Mouse (Mus musculus) spleen, adult 18-20 months (tissue): ENCODE data around the gene Slc2a5.

Experiments
- DNase-seq, 2 experiments: peaks; one replicate each; pipeline ENCODE4 v3.0.0; 2022; ENCODE audit warnings: mixed read lengths in 2 of 2

Slc2a5 gene

DNA sequence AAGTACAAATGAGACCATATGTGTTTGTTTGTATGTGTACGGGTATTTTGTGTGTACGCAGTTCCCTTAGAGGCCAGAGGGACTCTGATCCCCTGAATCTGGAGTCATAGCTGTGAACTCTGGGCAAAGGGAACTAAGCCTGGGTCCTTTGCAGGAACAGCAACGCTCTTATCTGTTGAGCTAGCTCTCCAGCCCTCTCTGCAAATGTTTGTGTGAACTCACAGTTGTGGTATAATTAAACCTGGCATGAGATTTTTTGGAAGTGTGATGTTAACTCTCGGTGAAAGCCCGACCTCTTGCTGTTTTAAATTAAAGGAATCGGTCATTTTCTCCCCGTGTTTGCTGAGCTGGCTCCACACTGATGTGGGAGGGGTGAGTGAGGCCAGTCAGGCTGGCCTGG, 13.4 kb upstream of the Slc2a5 start:
- DNase-seq: no peak

DNA sequence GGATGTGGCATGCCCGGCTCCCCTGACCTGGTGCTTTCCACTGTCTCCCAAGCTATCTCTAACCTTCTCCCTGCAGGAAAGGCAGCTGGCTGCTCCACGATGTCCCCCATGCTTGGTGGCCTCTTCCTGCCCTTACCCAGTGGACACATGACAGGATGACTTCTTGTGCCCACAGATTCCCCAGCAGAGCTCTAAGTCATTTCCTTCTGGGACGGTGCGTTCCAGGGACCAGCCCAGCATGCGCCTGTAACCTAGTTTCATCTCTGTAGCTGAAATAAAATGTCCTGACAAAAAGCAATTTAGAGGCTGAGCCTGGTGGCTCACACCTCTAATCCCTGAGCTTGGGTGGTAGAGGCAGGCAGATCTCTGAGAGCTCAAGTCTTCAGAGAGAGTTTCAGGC, 12.4 kb upstream of the Slc2a5 start:
- no peak for DNase-seq

DNA sequence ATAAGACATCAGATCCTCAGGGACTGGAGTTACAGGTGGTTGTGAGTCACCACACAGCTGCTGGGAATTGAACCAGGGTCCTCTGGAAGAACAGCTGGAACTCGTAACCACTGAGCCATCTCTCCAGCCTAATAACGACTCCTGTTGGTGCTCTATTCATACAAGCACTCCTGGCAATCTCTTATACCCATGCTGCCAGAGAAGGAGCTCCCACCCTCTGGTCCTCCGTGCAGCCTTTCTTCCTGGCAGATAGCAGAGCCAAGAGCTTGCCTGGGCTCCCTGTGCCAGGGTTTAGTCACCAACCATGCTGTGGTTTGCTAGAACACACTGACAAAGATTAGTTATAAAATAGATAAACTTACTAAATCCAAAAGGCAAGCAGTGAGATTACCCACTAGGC, 9.4 kb upstream of the Slc2a5 start:
- no peak for DNase-seq

DNA sequence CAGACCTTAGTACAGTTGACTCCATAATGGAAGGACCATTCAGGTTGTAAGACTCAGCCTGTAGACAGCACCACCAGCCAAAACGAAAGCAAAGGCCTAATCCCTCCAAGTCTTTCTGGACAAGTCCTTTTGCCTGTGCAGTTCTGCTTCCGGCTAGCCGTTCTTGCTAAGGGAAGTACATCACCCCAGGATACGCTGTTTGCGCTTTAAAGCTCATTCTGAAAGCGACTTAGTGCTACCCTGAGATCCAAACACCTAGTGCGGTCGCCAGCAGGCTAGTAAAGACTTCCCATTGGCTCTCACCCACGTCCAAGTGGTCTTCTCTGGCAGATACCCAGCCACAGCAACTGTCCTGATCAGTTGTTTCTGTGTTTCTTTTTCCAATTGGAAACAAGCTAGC, 8.7 kb upstream of the Slc2a5 start:
- no peak for DNase-seq

DNA sequence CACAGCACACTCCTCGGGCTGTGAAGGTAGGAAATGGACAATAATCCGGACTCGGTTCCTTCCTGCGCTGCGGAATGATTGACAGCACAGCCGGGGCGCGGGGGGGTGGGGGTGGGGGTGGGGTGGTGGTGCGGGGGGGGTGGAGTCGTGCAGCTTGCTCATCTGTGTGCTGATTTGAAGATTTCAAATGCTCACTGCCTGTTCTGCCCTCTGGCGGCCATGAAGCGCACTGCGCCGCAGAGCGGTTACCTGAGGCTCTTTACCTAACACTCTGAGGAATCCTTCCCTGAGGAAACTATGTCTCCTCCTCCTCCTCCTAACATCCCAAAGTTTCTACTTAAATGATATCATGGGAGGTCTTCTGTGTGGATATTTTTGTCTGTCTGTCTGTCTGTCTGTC, 6.2 kb upstream of the Slc2a5 start:
- DNase-seq: peak; percentile 45 to 75

DNA sequence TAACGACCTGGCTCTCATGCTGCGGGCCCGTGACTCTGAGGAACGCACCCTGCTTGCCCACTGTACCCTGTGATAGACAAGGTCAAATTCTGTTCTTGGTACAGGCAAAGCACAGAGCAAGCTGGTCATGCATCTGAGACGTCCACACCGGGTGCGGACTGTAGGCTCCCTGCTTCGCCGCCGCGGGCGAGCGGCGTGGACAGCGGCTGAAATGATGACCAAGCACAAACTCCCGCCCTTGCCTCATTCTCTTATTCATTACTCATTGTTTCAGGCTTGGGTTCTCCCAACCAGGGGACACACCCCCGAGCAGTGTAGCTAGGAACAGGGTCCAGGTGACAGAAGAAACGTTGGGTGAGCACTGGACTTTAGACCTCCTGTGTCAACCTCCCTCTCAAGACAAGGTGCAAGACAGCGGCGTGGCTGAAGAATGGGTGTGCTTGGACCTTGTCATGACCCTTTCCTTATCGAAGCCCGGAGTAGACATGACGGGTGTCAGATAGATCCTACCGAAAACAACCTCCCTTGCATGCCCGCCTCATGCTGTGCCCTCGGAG, 4.5 kb upstream of the Slc2a5 start:
- no peak for DNase-seq

DNA sequence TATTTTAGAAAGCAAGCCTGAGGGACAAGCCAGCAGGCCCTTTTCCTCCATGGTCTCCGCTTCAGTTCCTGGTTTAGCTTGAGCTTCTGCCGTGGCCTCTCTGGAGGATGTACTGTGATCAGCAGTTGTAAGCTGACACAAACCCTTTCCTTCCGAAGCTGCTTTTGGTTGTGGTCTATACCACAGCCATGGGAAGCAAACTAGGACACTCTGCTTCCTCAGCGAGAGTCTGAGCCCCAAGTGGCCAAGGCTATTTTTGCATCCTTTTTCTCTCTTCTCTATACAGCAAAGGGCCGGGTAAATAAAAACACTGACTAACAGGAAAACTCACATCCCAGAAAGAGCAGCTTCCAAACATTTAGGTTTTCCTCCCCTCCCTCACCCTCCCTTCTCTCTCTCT, 1.8 kb upstream of the Slc2a5 start:
- DNase-seq: no peak

DNA sequence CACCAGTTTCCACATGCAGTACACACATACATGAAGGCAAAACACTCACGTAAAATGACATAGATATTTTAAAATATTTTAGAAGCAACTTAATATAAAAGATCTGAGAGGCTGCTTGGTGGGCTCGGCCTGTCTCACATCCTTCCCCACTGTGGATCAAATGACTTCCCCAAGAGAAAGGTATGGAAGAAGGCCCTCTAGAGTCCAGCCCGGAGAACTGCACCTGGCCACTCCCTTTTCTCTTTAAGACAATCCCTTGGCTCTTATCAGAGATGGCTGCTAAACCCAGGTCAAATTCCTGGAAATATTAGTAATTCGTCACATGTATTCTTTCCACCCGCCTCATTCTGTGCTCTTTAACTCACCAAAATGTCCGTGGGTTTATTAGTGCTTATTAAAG, 920 bp upstream of the Slc2a5 start:
- no peak for DNase-seq

DNA sequence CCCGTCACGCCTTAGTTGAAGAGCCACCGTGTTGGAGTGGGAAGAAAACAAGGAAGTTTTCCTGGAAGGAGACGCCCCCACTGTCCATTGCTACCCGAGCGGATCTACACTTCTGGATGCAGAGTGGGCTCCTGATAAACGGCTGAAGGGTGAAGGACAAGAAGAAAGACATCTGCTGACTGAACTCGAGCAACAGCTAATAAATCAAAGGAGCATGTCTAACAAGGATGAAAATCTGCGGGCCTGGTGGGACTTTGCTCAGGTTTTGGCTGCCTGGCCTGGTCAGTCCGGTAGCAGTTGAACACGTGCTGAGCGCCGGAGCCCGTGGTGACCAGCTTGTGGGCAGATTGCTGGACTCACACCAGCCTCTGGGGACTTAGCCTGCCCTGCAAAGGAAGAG, 557 bp downstream of the Slc2a5 start:
- DNase-seq: no peak

DNA sequence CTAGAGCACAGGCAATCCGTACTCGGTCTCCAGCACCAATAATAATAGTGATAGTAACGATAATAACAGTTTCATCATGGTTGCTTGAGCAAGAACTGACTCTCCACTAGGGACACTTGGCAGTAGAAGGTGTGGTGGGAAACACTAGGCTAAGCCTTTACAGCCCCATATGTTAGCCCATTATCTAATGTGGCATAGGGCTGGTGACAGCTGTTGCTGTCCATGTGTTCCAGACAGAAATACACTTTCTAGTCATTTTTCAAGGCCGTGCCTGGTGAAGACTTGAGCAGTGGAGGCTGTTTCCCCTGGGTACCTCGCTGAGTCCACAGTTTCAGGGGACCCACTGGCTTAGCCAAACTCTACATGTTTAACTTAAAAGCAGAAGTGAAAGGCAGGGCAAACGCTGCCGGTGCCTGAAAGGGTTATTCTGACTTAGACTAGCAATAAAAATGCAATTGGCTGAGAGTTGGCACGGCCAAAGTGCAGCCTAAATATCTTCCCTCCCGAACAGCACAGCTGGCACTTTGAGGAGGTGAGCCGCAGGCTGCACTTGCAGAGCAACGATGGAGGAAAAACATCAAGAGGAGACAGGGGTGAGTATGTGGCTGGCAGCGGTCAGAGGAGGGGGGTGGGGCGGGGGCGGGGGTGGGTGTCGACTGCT, 1.2 kb downstream of the Slc2a5 start:
- DNase-seq: peak in 1 of 2 experiments; percentile 27

DNA sequence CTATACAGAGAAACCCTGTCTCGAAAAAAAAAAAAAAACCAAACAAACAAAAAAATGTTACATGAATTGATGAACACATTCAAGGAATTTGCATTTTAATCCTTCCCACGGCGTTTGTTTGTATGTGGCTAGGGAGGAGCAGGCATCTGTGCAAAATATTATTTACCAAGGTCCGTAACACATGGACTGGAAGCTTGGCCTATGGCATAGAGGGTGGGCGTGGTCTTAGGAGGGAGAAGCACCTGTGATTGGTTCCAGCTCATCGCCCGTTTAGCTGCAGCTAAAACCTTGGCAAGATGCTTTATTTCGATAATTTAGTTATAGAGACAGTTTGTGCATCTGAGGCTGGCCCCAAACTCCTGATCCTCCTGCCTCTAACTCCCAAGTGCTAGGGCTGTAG, 2.3 kb downstream of the Slc2a5 start:
- no peak for DNase-seq

DNA sequence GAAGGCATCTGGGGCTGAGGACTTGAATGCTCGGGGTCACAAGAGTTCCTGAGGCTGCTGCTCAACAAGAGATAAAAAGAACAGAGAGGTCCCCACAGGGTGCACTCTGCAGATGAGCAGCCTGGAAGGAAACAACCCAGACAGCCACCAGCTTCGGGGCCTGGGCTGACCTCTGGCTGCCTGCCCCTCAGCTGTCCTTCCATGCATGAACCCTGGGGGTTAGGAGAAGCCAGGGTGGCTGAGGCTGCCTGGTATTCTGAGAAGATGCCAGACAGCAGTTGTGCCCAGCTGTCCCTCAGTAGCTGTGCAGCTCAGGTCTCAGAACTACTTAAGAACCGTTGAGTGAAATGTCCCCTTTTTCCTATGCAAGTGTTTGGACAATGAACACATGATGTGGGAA, 3.4 kb downstream of the Slc2a5 start:
- no peak for DNase-seq

DNA sequence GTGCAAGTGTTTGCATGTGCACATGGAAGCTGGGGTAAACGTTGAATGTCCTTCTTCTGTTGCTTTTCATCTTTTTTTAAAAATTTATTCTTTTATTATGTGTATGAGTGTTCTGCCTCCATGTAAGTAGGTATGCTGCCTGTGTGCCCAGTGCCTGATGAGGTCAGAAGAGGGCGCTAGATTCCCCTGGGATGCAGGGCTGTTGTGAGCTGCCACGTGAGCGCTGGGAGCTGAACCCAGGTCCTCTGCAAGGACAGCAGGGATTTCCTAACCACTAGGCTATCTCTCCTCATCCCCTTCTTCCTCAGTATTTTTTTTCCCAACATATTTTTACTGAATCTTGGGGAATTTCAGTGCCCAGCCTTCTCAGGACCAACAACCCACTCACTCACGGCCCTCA, 7.3 kb downstream of the Slc2a5 start:
- no peak for DNase-seq

DNA sequence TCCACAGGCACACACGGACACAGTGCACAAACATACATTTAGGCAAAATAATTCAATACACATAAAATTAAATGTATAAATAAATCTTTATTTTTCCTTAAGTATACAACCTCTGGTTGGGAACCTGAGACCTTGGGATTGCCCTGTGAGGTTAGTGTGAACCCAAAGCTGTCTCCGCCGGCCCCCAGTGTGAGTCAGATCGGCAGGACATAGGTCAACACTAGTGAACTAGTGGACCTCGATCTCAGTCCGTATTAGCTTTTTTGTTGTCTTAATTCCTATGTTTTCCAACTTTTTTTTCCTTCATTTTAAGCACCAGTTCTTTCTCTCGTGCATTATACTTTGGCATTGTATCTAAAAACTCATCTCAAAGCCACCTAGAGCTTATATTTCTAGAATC, 8.8 kb downstream of the Slc2a5 start:
- no peak for DNase-seq

DNA sequence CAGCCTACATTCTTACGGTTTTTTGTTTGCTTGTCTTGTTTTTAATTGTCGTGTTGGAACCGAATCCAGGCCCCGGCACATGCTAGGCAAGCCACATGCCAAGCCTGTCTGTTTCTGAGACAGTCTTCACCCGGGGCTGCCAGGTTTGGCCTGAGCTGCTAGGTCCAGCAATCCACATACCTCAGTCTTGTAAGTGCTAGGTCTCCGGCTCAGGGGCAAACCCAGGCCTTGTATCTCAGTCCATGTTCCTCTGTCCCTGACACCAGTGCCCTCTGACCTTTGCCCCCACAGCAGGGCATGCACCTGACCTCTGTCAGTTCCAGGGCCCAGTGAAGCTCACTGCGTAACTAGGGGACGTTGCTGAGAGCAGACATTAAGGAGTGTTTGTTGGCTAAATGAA, 9.5 kb downstream of the Slc2a5 start:
- DNase-seq: no peak

DNA sequence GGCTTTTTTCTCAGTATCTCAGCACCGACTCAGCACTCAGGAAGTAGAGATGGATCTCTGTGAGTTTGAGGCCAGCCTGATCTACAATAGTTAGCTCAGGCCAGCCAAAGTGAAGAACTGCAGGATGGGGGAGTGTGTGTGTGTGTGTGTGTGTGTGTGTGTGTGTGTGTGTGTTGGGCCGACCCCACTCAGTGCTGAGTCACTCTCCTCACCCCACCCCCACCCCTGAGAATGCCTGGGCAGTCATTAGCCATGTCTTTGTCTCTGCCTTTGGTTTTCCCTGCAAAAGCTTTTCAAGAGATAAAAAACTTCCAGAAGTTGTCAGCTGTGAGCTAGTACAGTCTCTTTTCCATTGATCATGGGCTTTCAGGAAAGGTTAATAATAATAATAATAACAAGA, 11.6 kb downstream of the Slc2a5 start:
- DNase-seq: no peak

DNA sequence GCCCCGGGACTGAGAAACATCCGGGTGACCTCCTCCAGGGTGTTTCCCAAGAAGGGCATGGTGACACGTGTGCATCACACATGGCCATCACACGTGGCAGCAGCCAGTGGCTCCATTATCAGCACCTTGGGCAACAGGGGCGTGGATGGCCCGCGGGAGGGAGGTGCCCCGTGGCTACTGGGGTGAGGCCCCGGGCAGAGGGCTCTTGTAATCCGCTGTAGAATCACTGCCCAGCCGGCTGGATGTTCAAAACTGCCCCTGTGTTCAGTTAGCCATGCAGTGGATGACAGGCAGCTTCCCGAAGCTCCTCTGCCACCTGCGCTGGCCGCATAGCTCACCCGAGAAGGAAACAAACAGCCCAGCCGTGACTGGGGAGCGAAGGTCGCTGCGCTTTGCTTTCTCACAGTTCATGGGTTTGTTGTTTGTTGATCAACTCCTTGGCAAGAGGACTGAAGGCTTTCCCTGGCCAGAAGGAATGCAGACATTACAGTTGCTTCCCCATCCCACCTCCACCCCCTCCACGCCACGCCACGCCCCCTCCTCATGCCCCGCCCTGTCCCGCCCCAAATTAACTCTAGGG, 13.7 kb downstream of the Slc2a5 start:
- DNase-seq: no peak

DNA sequence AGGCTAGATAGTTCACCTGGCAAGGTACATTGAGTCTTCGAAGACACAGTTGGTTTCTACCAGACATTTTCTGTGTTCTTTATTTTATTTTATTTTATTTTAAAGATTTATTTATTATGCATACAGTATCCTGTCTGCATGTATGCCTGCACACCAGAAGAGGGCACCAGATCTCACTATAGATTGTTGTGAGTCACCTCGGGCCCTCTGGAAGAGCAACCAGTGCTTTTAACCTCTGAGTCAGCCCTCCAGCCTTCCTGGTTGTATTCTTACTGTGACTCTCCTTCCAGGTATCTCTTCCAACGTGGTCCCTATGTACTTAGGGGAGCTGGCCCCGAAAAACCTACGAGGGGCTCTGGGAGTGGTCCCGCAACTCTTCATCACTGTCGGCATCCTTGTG, 16.2 kb downstream of the Slc2a5 start:
- no peak for DNase-seq

DNA sequence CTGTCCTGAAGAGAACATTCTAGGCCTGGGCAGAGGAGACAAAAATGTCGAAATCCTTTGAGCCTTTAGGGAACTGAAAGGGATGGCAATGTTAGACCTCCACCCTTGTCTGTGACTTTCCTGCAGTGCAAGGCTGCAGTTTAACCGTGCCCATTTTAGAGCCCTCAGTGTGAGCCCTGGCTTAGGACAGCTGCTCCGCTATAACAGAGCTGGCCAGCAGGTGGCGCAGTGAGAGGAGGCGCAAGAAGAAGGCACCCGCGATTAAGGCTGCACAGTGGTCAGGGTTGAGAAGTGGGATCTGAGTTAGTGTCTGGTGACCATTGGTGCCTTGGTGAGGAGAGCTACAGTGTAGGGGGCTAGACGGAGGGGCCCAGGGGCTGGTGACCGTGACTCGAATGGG, 17.6 kb downstream of the Slc2a5 start:
- peak; percentile 27 to 76 for DNase-seq

DNA sequence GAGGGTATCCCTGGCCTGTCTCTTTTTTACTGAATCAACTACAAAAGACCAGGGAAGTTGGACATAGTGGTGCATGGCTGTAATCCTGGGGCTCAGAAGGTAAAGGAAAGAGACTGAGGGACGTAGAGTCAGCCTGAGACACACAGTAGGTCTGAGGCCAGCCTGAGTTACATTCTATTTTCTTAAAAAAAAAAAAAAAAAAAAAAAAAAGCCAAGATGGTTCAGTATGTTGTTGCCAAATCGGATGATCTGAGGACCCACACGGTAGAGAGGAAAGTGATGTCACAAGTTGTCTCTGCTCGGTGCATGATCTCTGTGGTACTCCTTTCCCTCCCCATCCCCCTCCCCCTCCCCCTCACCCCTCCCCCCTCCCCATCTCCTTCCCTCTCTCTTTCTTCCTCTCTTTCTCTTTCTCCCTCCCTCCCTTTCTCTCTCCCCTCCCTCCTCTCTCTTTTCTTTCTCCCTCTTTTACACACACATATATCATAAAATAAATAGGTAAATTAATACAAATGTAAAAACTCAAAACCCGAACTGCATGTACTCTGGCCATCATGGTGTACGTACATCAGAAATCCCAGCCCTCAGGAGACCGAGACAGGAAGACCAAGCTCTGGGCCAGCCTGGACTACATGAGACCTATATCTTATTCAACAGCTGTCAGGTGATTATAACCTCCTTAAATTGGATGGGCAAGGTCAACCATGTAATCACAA, 18.4 kb downstream of the Slc2a5 start:
- DNase-seq: no peak

DNA sequence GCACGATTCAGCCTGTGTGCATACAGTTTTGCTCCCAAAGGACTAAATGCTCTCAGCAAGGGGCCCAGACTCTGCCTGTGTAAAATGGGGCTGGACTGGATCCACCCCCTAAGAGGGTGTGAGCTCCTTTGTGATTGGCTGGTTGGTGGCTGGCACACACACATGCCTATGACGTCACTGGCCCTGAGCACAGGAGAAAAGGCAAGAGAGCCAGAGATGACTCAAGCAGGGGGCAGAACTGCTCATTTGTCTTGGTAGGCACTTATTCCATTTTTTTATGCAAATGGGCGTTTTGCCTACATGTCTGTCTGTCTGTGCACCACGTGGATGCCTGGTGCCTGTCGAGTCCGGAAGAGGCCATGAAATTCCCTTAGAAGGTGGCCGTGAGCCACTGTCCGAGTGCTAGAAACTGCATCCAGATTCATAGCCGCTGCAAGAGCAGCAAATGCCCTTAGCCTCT, 19.0 kb downstream of the Slc2a5 start:
- no peak for DNase-seq

DNA sequence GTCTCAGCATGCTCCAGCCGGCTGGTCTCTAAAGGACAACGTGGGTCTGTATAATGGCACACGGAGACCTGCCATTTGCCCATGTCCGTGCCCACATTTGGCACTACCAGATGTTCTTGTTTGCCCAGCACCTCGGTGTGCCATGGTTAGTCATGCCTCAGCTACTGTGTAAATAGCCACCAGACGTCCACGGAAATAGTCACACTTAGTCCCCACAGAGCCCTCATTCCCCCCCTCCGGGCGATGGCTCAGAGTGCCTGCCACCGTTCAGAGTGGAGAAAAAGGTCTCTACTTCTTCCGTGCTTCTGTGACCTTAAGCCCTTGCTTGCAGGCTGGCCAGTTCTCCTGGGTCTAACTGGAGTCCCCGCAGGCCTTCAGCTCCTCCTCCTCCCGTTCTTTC, 20.0 kb downstream of the Slc2a5 start:
- no peak for DNase-seq

DNA sequence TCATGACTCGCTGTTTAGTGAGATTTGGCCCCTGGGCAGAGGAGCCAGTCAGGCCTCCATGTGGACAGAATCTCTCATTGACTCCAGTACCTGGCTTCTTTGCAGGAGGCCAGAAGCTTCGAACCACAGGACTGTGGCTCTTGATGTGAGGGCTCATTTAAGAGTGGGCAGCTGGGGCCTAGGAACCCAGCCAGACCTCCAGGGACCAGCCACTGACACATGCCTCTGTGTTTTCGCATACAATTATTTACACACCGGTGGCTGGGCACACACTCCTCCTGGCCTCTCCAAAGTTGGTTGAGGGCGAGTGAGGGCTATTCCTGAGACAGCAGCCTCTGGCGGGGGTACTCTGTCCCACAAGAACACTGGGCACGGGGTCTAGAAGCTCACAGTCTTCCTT, 21.3 kb downstream of the Slc2a5 start:
- no peak for DNase-seq

DNA sequence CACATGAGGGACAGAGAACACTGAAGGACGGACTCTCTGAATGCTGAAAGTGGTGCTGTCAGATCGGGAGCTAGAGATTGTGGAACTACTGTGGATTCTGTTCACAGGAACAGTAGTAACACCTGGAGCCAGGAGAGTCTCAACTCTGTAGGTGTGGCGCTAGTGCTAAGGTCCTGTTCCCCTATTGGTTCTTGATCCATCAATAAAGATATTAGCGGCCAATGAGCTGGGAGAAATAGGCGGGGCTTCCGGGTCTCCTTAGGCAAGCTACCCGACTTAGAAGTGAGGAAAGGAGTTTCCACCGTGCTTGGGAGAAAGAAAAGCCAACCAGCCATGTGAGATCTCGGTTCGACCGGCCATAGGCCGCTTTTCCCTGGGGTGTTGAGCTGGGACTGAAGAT, 25.2 kb downstream of the Slc2a5 start:
- no peak for DNase-seq
